Mouse (Mus musculus) ES-E14 (cell line): ENCODE data around the gene Dnpep.

ENCODE experiments used
- CHD2 ChIP-seq: IDR thresholded peaks from 2 replicates; pipeline ENCODE4 v1.6.1; 2014; ENCODE audit warnings: mild to moderate bottlenecking, low read depth, low read length, inconsistent platforms
- ZNF384 ChIP-seq: IDR thresholded peaks from 2 replicates; pipeline ENCODE4 v1.6.1; 2012; ENCODE audit warnings: low read depth, low read length, inconsistent platforms

- TF ChIP-seq ZNF384: no peak
- no peak for TF ChIP-seq CHD2
Measured at GRCm38 (mm10) chr1:75262969-75263951, 54.5 kb downstream of the Dnpep start.
